Mouse (Mus musculus) lung, embryonic 16.5 days (tissue): ENCODE results near the gene Accsl. TPM values are rescaled to one million over a fixed set of nuclear protein-coding genes. Genes with fewer than 3 reads are reported as not detected.

Experiments
- ATAC-seq: fragments of 200-750 bp; cut with Nextera tagmentation; 2 replicates; pipeline ENCODE4 v1.8.0; 2017; ENCODE audit warnings: low read depth, mild to moderate bottlenecking, moderate library complexity
- H3K27ac ChIP-seq: fragments of 300-500 bp; sonication (generic); 2 replicates; pipeline ENCODE4 v1.5.1; 2014; ENCODE audit warnings: mild to moderate bottlenecking, control low read depth, low read length
- H3K27me3 ChIP-seq: fragments of 300-500 bp; sonication (generic); 2 replicates; pipeline ENCODE4 v1.6.1; 2014; ENCODE audit warnings: low read depth, low read length, mixed read lengths; ENCODE audit not compliant: control insufficient read depth, insufficient read depth
- H3K36me3 ChIP-seq: fragments of 300-500 bp; sonication (generic); 2 replicates; pipeline ENCODE4 v1.6.1; 2014; ENCODE audit warnings: low read length; ENCODE audit not compliant: control insufficient read depth, insufficient read depth
- H3K4me1 ChIP-seq: fragments of 300-500 bp; sonication (generic); replicated peaks from 2 replicates; pipeline ENCODE4 v1.6.1; 2014; ENCODE audit warnings: low read length, mixed read lengths; ENCODE audit not compliant: control insufficient read depth, insufficient read depth
- H3K4me2 ChIP-seq: fragments of 300-500 bp; sonication (generic); 2 replicates; pipeline ENCODE4 v1.6.1; 2014; ENCODE audit warnings: low read depth, low read length, control low read depth
- H3K4me3 ChIP-seq: fragments of 300-500 bp; sonication (generic); 2 replicates; pipeline ENCODE4 v1.5.1; 2014; ENCODE audit warnings: mild to moderate bottlenecking, low read length, control low read depth
- H3K9ac ChIP-seq: fragments of 300-500 bp; sonication (generic); 2 replicates; pipeline ENCODE4 v1.6.1; 2014; ENCODE audit warnings: low read length, control low read depth
- H3K9me3 ChIP-seq: fragments of 300-500 bp; sonication (generic); 2 replicates; pipeline ENCODE4 v1.6.1; 2016; ENCODE audit warnings: low read length; ENCODE audit not compliant: control insufficient read depth
- whole genome bisulfite sequencing: fragments of 180-500 bp; shearing (Covaris S2); extraction: QIAGEN DNeasy Blood & Tissue Kit; methylation state at CpG from one replicate; pipeline ENCODE4 v1.1.7; 2014; 5-methylcytosine and 5-hydroxymethylcytosine counted together
- polyA plus RNA-seq: library from polyadenylated mRNA; unstranded; fragments of >200 nt; fragmentation: Nextera tagmentation; extraction: Ambion mirVana; gene quantifications from 2 replicates; pipeline ENCODE4 v1.2.1, GENCODE M21; 2015

The Accsl gene
- polyA plus RNA-seq, 1 experiment from 2014 or later, result not detected

DNA sequence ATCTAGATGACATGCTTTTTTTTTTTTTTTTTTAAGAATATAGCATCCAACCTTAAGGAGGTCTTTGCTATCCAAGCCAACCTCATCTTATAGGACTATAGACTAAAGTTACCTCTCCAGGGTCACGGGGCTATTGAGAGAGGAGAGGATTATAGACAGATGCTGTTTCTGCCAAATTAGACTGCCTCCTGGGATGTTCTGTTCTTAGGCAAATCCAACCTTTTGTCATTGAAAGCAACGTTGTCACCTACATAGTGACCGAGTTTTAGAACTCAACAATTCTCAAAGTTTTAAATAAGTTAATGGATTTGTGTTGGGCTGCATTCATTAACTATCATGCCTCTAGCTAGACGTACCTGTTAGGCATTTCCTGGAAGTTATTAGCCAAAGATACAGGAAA, 5.7 kb downstream of the Accsl start:
- H3K9me3 ChIP-seq, result no peaks in the 10 kb centered on the region
- no peaks in the 10 kb centered on the region for H3K27me3 ChIP-seq
- H3K27ac ChIP-seq, result no peak overlapping the region
- no peak for ATAC-seq
- H3K4me1 ChIP-seq, result no peaks in the 10 kb centered on the region
- no peaks in the 10 kb centered on the region for H3K36me3 ChIP-seq
- no peak overlapping the region for H3K9ac ChIP-seq
- H3K4me3 ChIP-seq, result no peak overlapping the region
- WGBS, result 70% methylated on average over 4 of the region's 4 CpGs
- no peak overlapping the region for H3K4me2 ChIP-seq

DNA sequence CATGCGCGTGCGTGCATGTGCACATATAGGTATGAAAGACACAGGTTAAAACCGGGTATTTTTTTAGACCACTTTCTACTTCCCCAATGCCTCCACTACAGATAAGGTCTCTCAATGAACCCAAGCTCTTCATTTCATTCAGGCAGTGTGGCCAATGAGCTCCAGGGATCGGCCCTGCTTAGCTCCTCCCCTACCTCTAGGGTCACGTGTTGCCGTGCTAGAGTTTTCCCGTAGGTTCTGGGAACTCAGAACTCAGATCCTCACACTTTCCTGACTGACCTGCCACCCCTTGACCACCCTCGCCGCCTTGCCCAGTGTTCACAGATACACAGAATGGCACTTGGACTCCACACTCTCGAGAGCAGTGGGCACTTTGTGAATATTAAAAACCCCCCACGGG, 10.1 kb downstream of the Accsl start:
- Histone ChIP-seq H3K36me3 (no peaks in the 10 kb centered on the region), H3K9ac (no peak overlapping the region), H3K27ac (no peak overlapping the region), H3K4me3 (no peak overlapping the region), H3K4me2 (no peak overlapping the region), H3K4me1 (no peaks in the 10 kb centered on the region), H3K27me3 (no peaks in the 10 kb centered on the region), H3K9me3 (no peaks in the 10 kb centered on the region)
- 63% methylated on average over 12 of the region's 12 CpGs for WGBS
- ATAC-seq, result no peak

DNA sequence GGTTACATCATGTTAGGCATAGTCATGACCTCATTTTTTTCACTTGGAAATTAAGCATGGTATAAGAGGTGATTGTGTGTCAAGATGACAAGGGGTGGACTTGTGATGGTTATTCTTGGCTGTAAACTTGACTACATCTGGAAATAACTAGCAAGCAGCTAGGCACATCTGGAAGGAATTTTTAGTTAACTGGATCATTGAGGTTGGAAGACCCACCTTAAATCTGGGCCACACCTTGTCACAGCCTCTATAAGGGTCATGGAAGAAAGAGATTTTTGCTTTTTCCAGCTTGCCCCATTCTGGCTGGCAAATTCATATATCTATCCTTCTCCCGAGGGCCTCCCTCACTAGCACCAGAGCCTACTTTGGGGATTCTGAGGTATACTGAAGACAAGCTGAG, 17.7 kb downstream of the Accsl start:
- no peak overlapping the region for H3K9ac ChIP-seq
- 63% methylated on average over 1 of the region's 1 CpGs for WGBS

DNA sequence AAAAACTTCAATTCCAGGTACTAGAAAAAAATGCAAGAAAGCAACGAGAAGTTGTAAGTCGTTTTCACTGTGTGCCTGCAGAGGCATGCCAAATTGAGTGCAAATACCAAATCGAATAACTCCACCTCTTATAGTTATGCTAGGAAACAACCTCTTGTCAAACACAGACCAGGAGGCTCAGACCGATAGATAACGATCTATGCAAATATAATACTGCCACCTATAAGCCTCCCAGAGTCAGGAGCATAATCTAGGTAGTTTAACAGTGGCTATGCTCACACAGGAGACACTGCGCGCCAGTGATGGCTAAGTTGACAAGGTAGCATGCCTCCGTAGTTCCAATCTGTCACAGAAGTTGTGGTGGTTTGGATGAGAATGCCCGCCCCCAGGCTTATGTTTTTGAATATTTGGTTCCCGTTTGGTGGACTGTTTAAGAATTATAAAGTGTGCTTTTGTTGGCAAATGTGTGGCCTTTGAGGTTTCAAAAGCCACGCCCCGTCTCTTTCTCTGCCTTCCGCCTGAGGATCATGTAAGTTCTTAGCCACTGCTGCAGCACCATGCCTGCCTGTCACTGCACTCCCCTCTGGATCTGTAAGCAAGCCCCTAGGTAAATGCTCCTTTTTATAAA, 18.5 kb downstream of the Accsl start:
- H3K36me3 ChIP-seq, result no peaks in the 10 kb centered on the region
- H3K27ac ChIP-seq, result no peak overlapping the region
- H3K27me3 ChIP-seq, result no peaks in the 10 kb centered on the region
- peak overlapping the region; percentile 91 for H3K4me2 ChIP-seq
- peak overlapping the region; percentile 70; the same call in 1 of the 2 replicates for H3K4me3 ChIP-seq
- no peak overlapping the region for H3K9ac ChIP-seq
- H3K4me1 ChIP-seq, result peaks cover 11% of the 10 kb centered on the region
- 31% methylated on average over 13 of the region's 13 CpGs for WGBS
- ATAC-seq, result no peak
- H3K9me3 ChIP-seq, result no peaks in the 10 kb centered on the region

More for the DNA sequence above, 17.7 kb downstream of the Accsl start:
- ATAC-seq, result no peak
- H3K4me3 ChIP-seq, result no peak overlapping the region
- no peaks in the 10 kb centered on the region for H3K9me3 ChIP-seq
- H3K27me3 ChIP-seq, result no peaks in the 10 kb centered on the region
- H3K4me2 ChIP-seq, result no peak overlapping the region
- H3K4me1 ChIP-seq, result peaks cover 11% of the 10 kb centered on the region
- no peak overlapping the region for H3K27ac ChIP-seq
- H3K36me3 ChIP-seq, result no peaks in the 10 kb centered on the region

DNA sequence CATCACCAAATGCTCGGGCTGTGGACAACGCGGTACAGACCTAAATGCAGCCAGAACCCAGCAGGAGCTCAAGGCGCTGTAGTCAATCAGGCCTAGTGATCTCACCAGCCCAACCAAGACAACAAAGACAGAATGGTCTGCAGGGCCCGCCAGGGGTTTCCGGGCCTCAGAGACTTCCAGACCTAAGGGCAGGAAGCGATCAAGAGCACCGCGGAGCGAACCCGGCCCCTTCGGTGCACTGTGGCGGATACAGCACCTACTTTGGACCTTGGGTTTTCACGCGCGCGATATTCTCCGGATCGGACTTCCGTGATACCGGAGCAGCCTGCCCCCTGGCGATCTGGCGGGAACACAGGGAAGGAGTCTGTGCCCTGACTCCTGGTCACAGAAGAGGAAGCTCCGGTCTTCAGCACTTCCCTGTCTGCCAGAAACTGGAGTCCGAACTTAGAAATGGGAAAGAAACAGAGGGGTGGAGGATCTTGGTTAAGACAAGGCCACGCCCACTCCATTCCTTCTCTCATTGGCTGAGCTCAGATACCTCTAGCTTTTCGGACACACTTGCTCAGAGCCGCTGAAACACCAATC, 19.4 kb downstream of the Accsl start, which contains the start of gene Accs:
Gene Accs, minus strand, starts transcription at position 439 of the 585 bp plus-strand sequence.
- under 1% methylated on average over 28 of the region's 28 CpGs for WGBS
- Histone ChIP-seq H3K4me2 (peak within 1 kb of the TSS; percentile 91), H3K4me3 (peak within 1 kb of the TSS; percentile 70), H3K4me1 (peaks cover 11% of the 10 kb centered on the region), H3K9ac (peak within 1 kb of the TSS; percentile 88), H3K27ac (peak within 1 kb of the TSS; percentile 88), H3K36me3 (no peaks in the 10 kb centered on the region), H3K9me3 (no peaks in the 10 kb centered on the region), H3K27me3 (no peaks in the 10 kb centered on the region)
- ATAC-seq, result peak; percentile 94

DNA sequence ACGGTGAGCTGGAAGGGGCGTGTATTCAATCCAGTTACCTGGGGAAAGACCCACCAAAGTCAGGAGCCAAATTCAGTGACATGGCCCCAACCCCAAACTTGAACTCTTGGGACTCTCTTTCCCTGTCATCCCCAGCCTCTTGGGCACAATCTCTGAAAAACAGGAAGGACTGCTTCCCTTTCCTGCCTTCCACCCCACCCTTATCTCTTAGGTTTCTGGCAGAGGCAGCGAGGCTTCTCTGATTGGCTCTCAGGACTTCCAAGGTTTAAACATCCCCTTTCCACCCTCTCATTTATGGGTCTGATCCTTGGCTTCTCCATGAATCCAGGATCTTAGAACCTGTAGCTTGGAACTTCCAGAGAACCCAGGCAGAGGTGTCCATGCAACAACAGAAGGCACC, 27.6 kb downstream of the Accsl start:
- ATAC-seq, result no peak
- 89% methylated on average over 3 of the region's 3 CpGs for WGBS
- Histone ChIP-seq H3K9me3 (no peaks in the 10 kb centered on the region), H3K36me3 (peaks cover 15% of the 10 kb centered on the region), H3K4me2 (no peak overlapping the region), H3K9ac (no peak overlapping the region), H3K4me1 (no peaks in the 10 kb centered on the region), H3K4me3 (no peak overlapping the region), H3K27ac (no peak overlapping the region), H3K27me3 (no peaks in the 10 kb centered on the region)

DNA sequence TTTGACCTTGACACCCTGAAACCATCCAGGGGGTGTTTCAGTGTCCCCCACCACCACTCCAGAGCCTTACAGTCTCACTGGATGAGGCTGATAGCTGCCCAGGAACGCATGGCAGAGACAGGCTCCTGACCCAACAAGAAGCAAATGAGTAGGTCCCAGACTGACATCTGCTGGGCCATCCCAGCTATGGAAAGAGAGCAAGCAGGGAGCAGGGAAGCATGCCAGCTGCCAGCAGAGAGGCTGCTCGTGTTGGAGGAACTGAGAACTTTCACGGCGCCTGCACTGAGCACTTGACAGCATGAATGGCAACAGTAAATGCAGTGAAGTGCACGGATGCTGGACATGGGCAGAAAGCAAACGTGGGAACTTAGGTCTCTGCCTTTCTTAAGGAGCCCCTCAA, 28.8 kb downstream of the Accsl start:
- WGBS, result 77% methylated on average over 6 of the region's 6 CpGs
- H3K4me3 ChIP-seq, result no peak overlapping the region
- H3K36me3 ChIP-seq, result peaks cover 15% of the 10 kb centered on the region
- H3K27ac ChIP-seq, result no peak overlapping the region
- no peak overlapping the region for H3K9ac ChIP-seq
- H3K4me2 ChIP-seq, result no peak overlapping the region
- no peaks in the 10 kb centered on the region for H3K4me1 ChIP-seq
- H3K9me3 ChIP-seq, result no peaks in the 10 kb centered on the region
- no peak for ATAC-seq
- H3K27me3 ChIP-seq, result no peaks in the 10 kb centered on the region

DNA sequence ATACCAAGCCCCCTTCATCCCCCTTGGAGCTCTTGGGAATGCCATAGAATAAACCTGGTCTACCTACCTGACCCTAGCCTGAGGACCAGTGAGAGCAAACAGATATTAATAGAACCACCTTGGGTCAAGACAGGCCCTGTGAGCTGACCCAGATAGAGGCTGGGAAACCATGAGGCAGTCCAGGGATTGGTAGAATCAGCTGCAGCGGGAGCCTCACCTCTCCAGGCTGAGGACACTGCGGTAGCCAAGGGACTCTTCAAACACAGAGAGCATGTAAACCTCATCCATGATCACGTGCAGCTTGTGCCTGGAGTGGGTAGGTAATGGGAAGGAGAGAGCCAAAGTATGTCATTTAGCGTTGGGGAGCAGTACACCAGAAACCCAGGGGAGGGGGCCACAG, 30.0 kb downstream of the Accsl start:
- Histone ChIP-seq H3K9ac (no peak overlapping the region), H3K9me3 (no peaks in the 10 kb centered on the region), H3K27me3 (no peaks in the 10 kb centered on the region), H3K36me3 (peaks cover 13% of the 10 kb centered on the region), H3K4me2 (no peak overlapping the region), H3K27ac (no peak overlapping the region), H3K4me3 (no peak overlapping the region), H3K4me1 (no peaks in the 10 kb centered on the region)
- no peak for ATAC-seq
- 84% methylated on average over 4 of the region's 4 CpGs for WGBS

DNA sequence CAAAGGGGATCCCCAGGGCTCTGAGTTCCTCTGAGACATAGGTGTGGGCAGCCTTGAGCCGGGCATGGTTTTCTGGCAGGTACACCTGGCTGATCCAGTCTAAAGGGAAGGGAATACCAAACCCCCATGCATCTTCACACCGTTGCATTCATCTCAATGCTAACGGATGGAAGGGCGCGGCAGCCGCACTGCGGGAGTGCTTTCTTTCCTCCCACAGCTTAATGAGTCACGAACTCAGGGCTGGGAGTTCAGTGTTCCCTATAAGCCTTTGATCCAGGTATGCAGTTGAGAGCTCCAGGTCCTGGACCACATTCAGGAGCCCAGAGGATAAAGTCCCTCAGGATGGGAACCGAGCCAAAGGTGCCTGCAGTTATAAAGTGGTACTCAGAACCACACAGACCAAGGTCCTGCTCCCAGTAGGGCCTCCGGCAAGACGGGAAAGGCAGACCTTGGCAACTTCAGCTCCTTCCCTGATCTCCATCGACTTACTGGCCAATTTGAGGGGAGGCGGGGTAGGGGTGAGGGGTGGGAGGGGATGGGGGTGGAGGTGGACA, 32.6 kb downstream of the Accsl start:
- 71% methylated on average over 13 of the region's 13 CpGs for WGBS

More for the DNA sequence above, 32.6 kb downstream of the Accsl start:
- no peak for ATAC-seq
- Histone ChIP-seq H3K27ac (no peak overlapping the region), H3K27me3 (no peaks in the 10 kb centered on the region), H3K9me3 (no peaks in the 10 kb centered on the region), H3K9ac (no peak overlapping the region), H3K36me3 (peaks cover 9% of the 10 kb centered on the region), H3K4me1 (no peaks in the 10 kb centered on the region), H3K4me3 (no peak overlapping the region), H3K4me2 (no peak overlapping the region)
